Mouse (Mus musculus) CH12.LX (cell line): ENCODE measurements around the gene Ndufa9. TPM values are rescaled to one million over a fixed set of nuclear protein-coding genes. Genes with fewer than 3 reads are reported as not detected.

ENCODE experiments used
- DNase-seq: peaks from one replicate; pipeline ENCODE4 v3.0.0-alpha.2; 2013; ENCODE audit errors: extremely low read depth
- H3K27ac ChIP-seq: 2 replicates; pipeline ENCODE4 v1.5.1; 2012; ENCODE audit warnings: low read depth, mild to moderate bottlenecking, control low read depth, moderate library complexity; ENCODE audit not compliant: insufficient read depth
- H3K27me3 ChIP-seq: replicated peaks from 2 replicates; pipeline ENCODE3; 2012; ENCODE audit warnings: inconsistent platforms
- H3K36me3 ChIP-seq, 2 experiments: replicated peaks in 1 of 2; 2 replicates each; pipeline versions ENCODE3 to v1.6.1; 2012; ENCODE audit warnings: inconsistent platforms in 1 of 2, low read length in 1 of 2, mild to moderate bottlenecking in 1 of 2, mixed read lengths in 1 of 2, moderate library complexity in 1 of 2; ENCODE audit not compliant: control insufficient read depth in 1 of 2, insufficient read depth in 1 of 2
- H3K4me1 ChIP-seq, 2 experiments: 2 replicates each; pipeline ENCODE4 v1.6.1; 2012; ENCODE audit warnings: inconsistent platforms in 1 of 2, moderate library complexity in 1 of 2; ENCODE audit not compliant: insufficient read depth in 2 of 2, control insufficient read depth in 1 of 2
- H3K4me2 ChIP-seq: 2 replicates; pipeline ENCODE4 v1.6.1; 2012; ENCODE audit warnings: low read depth, mild to moderate bottlenecking, control low read depth; ENCODE audit not compliant: poor library complexity, insufficient read depth, severe bottlenecking
- H3K4me3 ChIP-seq, 3 experiments: fragments of 150-350 bp in 1 of 3; sonication (generic) in 1 of 3; replicated peaks in 1 of 3; 2 replicates each; pipeline versions ENCODE3 to v1.5.1; 2011 to 2012; ENCODE audit warnings: low read depth in 2 of 3, low read length in 2 of 3, mild to moderate bottlenecking in 2 of 3, moderate library complexity in 2 of 3, control low read depth in 1 of 3, improper control_type of control experiment in 1 of 3, inconsistent platforms in 1 of 3, mixed read lengths in 1 of 3; ENCODE audit not compliant: poor library complexity in 1 of 3
- H3K79me2 ChIP-seq: replicated peaks from 2 replicates; pipeline ENCODE4 v1.6.1; 2012; ENCODE audit warnings: mild to moderate bottlenecking, moderate library complexity; ENCODE audit not compliant: control insufficient read depth, poor library complexity, insufficient read depth, severe bottlenecking; ENCODE audit errors: extremely low read depth
- H3K9ac ChIP-seq: 2 replicates; pipeline ENCODE4 v1.6.1; 2012; ENCODE audit warnings: low read depth, mild to moderate bottlenecking, control low read depth, moderate library complexity; ENCODE audit not compliant: insufficient read depth
- H3K9me3 ChIP-seq: replicated peaks from 2 replicates; pipeline ENCODE3; 2012; ENCODE audit warnings: low read length, inconsistent platforms, mixed read lengths
- BHLHE40 ChIP-seq: IDR thresholded peaks from 2 replicates; pipeline ENCODE4 v1.6.1; 2011; ENCODE audit warnings: mild to moderate bottlenecking, low read depth, low read length, improper control_type of control experiment
- CHD1 ChIP-seq: IDR thresholded peaks from 2 replicates; pipeline ENCODE4 v1.6.1; 2012; ENCODE audit warnings: low read depth, low read length, improper control_type of control experiment, inconsistent platforms
- CHD2 ChIP-seq: IDR thresholded peaks from 2 replicates; pipeline ENCODE4 v1.6.1; 2011; ENCODE audit warnings: low read length, improper control_type of control experiment
- CTCF ChIP-seq, 2 experiments: IDR thresholded peaks in 1 of 2; conservative IDR thresholded peaks in 1 of 2; 2 replicates each; pipeline ENCODE4 v1.5.1; 2011 to 2012; ENCODE audit warnings: low read depth in 2 of 2, low read length in 2 of 2, improper control_type of control experiment in 1 of 2, inconsistent platforms in 1 of 2, mild to moderate bottlenecking in 1 of 2, moderate library complexity in 1 of 2
- E2F4 ChIP-seq: IDR thresholded peaks from 2 replicates; pipeline ENCODE4 v1.6.1; 2011; ENCODE audit warnings: low read depth, low read length, improper control_type of control experiment; ENCODE audit not compliant: insufficient replicate concordance
- EP300 ChIP-seq: IDR thresholded peaks from 2 replicates; pipeline ENCODE4 v1.6.1; 2011; ENCODE audit warnings: low read length, improper control_type of control experiment
- ETS1 ChIP-seq: conservative IDR thresholded peaks from 2 replicates; pipeline ENCODE4 v1.6.1; 2012; ENCODE audit warnings: low read depth, mild to moderate bottlenecking, inconsistent platforms, low read length, improper control_type of control experiment, moderate library complexity
- GABPA ChIP-seq: IDR thresholded peaks from 2 replicates; pipeline ENCODE4 v1.6.1; 2012; ENCODE audit warnings: low read depth, low read length, improper control_type of control experiment, inconsistent platforms; ENCODE audit not compliant: insufficient replicate concordance
- HCFC1 ChIP-seq: IDR thresholded peaks from 2 replicates; pipeline ENCODE4 v1.6.1; 2012; ENCODE audit warnings: low read depth, mild to moderate bottlenecking, inconsistent platforms, low read length, improper control_type of control experiment
- IRF4 ChIP-seq: IDR thresholded peaks from 2 replicates; pipeline ENCODE4 v1.6.1; 2014; ENCODE audit warnings: low read depth, mild to moderate bottlenecking, inconsistent platforms, low read length, improper control_type of control experiment
- JUN ChIP-seq: IDR thresholded peaks from 2 replicates; pipeline ENCODE4 v1.6.1; 2011; ENCODE audit warnings: low read depth, mild to moderate bottlenecking, low read length, improper control_type of control experiment, moderate library complexity; ENCODE audit not compliant: insufficient read depth
- JUND ChIP-seq: conservative IDR thresholded peaks from 2 replicates; pipeline ENCODE4 v1.6.1; 2011; ENCODE audit warnings: low read depth, low read length, improper control_type of control experiment
- KAT2A ChIP-seq: IDR thresholded peaks from 2 replicates; pipeline ENCODE4 v1.6.1; 2012; ENCODE audit warnings: low read length, improper control_type of control experiment, inconsistent platforms; ENCODE audit not compliant: insufficient replicate concordance
- MAFK ChIP-seq: IDR thresholded peaks from 2 replicates; pipeline ENCODE4 v1.6.1; 2011; ENCODE audit warnings: low read length, improper control_type of control experiment; ENCODE audit not compliant: insufficient replicate concordance
- MAX ChIP-seq: IDR thresholded peaks from 2 replicates; pipeline ENCODE4 v1.6.1; 2011; ENCODE audit warnings: low read length, improper control_type of control experiment
- MAZ ChIP-seq: IDR thresholded peaks from 2 replicates; pipeline ENCODE4 v1.6.1; 2012; ENCODE audit warnings: low read depth, mild to moderate bottlenecking, inconsistent platforms, low read length, improper control_type of control experiment, moderate library complexity
- MEF2A ChIP-seq: IDR thresholded peaks from 2 replicates; pipeline ENCODE4 v1.6.1; 2014; ENCODE audit warnings: low read depth, mild to moderate bottlenecking, inconsistent platforms, low read length, improper control_type of control experiment, borderline replicate concordance
- MXI1 ChIP-seq: IDR thresholded peaks from 2 replicates; pipeline ENCODE4 v1.6.1; 2011; ENCODE audit warnings: mild to moderate bottlenecking, low read depth, low read length, improper control_type of control experiment
- MYC ChIP-seq: IDR thresholded peaks from 2 replicates; pipeline ENCODE4 v1.6.1; 2011; ENCODE audit warnings: low read depth, mild to moderate bottlenecking, improper control_type of control experiment, low read length
- NELFE ChIP-seq: IDR thresholded peaks from 2 replicates; pipeline ENCODE4 v1.6.1; 2011; ENCODE audit warnings: low read depth, low read length, improper control_type of control experiment
- NRF1 ChIP-seq: IDR thresholded peaks from 2 replicates; pipeline ENCODE4 v1.6.1; 2014; ENCODE audit warnings: low read depth, mild to moderate bottlenecking, inconsistent platforms, low read length, improper control_type of control experiment, moderate library complexity
- PAX5 ChIP-seq: IDR thresholded peaks from 2 replicates; pipeline ENCODE4 v1.6.1; 2012; ENCODE audit warnings: low read length, inconsistent platforms, mixed read lengths
- POLR2A ChIP-seq: IDR thresholded peaks from 2 replicates; pipeline ENCODE4 v1.6.1; 2011; ENCODE audit warnings: low read depth, mild to moderate bottlenecking, improper control_type of control experiment, low read length
- POLR2AphosphoS2 ChIP-seq: IDR thresholded peaks from 2 replicates; pipeline ENCODE4 v1.6.1; 2011; ENCODE audit warnings: low read depth, low read length, improper control_type of control experiment
- RAD21 ChIP-seq: IDR thresholded peaks from 2 replicates; pipeline ENCODE4 v1.6.1; 2011; ENCODE audit warnings: low read depth, mild to moderate bottlenecking, low read length, improper control_type of control experiment, moderate library complexity
- RCOR1 ChIP-seq: conservative IDR thresholded peaks from 2 replicates; pipeline ENCODE4 v1.6.1; 2012; ENCODE audit warnings: low read depth, mild to moderate bottlenecking, inconsistent platforms, low read length, improper control_type of control experiment
- SIN3A ChIP-seq: IDR thresholded peaks from 2 replicates; pipeline ENCODE4 v1.6.1; 2012; ENCODE audit warnings: low read length, improper control_type of control experiment, inconsistent platforms
- SMC3 ChIP-seq: IDR thresholded peaks from 2 replicates; pipeline ENCODE4 v1.6.1; 2011; ENCODE audit warnings: low read depth, low read length, improper control_type of control experiment
- TBP ChIP-seq: conservative IDR thresholded peaks from 2 replicates; pipeline ENCODE4 v1.6.1; 2011; ENCODE audit warnings: low read depth, low read length, improper control_type of control experiment
- TCF12 ChIP-seq: IDR thresholded peaks from 2 replicates; pipeline ENCODE4 v1.6.1; 2014; ENCODE audit warnings: low read depth, mild to moderate bottlenecking, inconsistent platforms, low read length, improper control_type of control experiment
- UBTF ChIP-seq: IDR thresholded peaks from 2 replicates; pipeline ENCODE4 v1.6.1; 2012; ENCODE audit warnings: low read depth, mild to moderate bottlenecking, inconsistent platforms, low read length, improper control_type of control experiment, moderate library complexity
- USF1 ChIP-seq: IDR thresholded peaks from 2 replicates; pipeline ENCODE4 v1.6.1; 2014; ENCODE audit warnings: low read depth, mild to moderate bottlenecking, inconsistent platforms, low read length, improper control_type of control experiment
- USF2 ChIP-seq: conservative IDR thresholded peaks from 2 replicates; pipeline ENCODE4 v1.6.1; 2011; ENCODE audit warnings: low read depth, low read length, improper control_type of control experiment
- ZC3H11A ChIP-seq: IDR thresholded peaks from 2 replicates; pipeline ENCODE4 v1.6.1; 2012; ENCODE audit warnings: low read depth, mild to moderate bottlenecking, inconsistent platforms, low read length, improper control_type of control experiment
- ZKSCAN1 ChIP-seq: IDR thresholded peaks from 2 replicates; pipeline ENCODE4 v1.6.1; 2012; ENCODE audit warnings: low read depth, inconsistent platforms, low read length, improper control_type of control experiment, borderline replicate concordance
- ZMIZ1 ChIP-seq: IDR thresholded peaks from 2 replicates; pipeline ENCODE4 v1.6.1; 2012; ENCODE audit warnings: low read depth, mild to moderate bottlenecking, inconsistent platforms, low read length, improper control_type of control experiment
- ZNF384 ChIP-seq: IDR thresholded peaks from 2 replicates; pipeline ENCODE4 v1.6.1; 2012; ENCODE audit warnings: low read depth, low read length, improper control_type of control experiment, inconsistent platforms
- dilution Hi-C: fragments of 300-500 bp; cut with MboI; formaldehyde crosslinking; loops from 2 replicates; pipeline ENCODE4 v1.14.3; 2020; ENCODE audit warnings: low sequenced_read_pairs; ENCODE audit not compliant: extremely low pct_unique_long_range_greater_than_20kb, extremely low pct_ligation_motif_present
- in situ Hi-C: fragments of 300-500 bp; cut with MboI; formaldehyde crosslinking; loops from 3 replicates; pipeline ENCODE4 v1.14.3; 2019; ENCODE audit warnings: low sequenced_read_pairs, low pct_ligation_motif_present, low pct_unique_long_range_greater_than_20kb, mixed read lengths
- polyA plus RNA-seq: library from polyadenylated mRNA; unstranded; fragments of >175 nt; gene quantifications from 2 replicates; pipeline ENCODE4 v1.2.1, GENCODE M21; 2012; ENCODE audit warnings: low read depth; ENCODE audit not compliant: insufficient read length
- total RNA-seq, 2 experiments: library from RNA; depleted of rRNA; stranded (reverse); fragments of 300-350 nt in 1 of 2; fragments of >200 nt in 1 of 2; gene quantifications; 2 replicates each; pipeline ENCODE4 v1.2.3; 2012 to 2014

Gene Ndufa9
- total RNA-seq (2012; rRNA removed) (141 and 159 TPM in 2 replicates), total RNA-seq (2014; rRNA removed) (146 and 159 TPM in 2 replicates), polyA plus RNA-seq (151 and 157 TPM in 2 replicates)

DNA sequence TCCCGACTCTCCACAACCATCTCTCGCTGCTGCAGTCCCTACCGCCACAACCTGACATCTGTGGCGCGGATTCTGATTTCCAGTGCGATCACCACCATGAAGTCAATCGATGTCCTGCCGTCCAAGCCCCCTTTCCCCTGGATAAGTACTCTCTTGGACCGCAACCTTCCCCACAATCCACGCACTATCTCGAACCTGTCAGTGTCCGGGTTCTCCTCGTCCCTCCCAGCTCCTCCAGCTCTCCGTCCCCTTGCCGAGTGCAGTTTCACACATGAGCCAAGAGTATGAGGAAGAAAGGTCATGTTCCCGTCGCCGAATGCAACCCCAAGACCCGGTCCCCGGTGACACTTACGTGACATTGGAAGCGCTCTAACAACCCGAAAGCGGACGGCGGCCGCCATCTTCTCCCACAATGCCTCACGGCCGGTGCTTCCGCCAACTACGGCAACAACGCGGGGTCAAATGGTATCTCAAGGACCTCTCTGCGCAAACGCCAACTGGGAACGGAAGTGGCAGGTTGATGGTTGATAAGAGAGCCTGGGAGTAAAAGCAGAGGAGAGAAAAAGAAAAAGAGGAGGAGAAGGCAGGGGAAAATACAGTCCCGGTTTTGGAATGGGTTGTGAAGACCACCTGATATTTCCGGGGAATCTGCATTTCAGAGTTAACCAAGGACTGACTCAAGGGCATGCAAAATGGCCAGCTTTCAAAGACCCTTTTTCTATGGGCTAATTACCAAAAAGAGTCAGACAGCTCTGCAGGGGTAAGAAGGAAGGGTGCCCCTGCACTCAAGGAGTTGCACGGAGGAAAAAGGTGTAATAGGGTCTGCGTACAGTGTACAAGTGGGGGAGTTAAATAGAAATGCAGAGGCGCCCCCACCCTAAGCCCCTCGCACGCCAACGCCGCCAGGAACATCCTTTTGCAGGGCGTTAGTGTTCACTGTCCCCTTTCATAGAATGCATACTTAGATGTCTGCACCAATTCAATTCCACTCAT lies at the start of gene Ndufa9:
Ndufa9 (minus strand) TSS at position 425 of the 993 bp plus-strand sequence.
- Histone ChIP-seq H3K27ac (peak within 1 kb of the TSS; percentile 8; the same call in 1 of the 2 replicates), H3K79me2 (peaks cover 21% of the 10 kb centered on the region), H3K9me3 (no peaks in the 10 kb centered on the region), H3K4me1 (peaks cover 7 to 38% of the 10 kb centered on the region in 2 experiments), H3K4me2 (peak within 1 kb of the TSS; percentile 65), H3K9ac (peak within 1 kb of the TSS; percentile 79), H3K4me3 (peak within 1 kb of the TSS; percentile 81 to 98 (median 82)), H3K27me3 (no peaks in the 10 kb centered on the region), H3K36me3 (peaks cover 6 to 15% of the 10 kb centered on the region in 2 experiments)
- in situ Hi-C loops (no loop called here), dilution Hi-C loops (no loop called here)
- peak; percentile 91 for DNase-seq
- no peak for TF ChIP-seq CTCF (conservative IDR thresholded peaks at IDR 0.05 in 1 of 2, IDR thresholded peaks at IDR 0.05 in 1 of 2; ENCODE audit: low read depth in 2 of 2, low read length in 2 of 2)
- TF ChIP-seq E2F4: no peak
- TF ChIP-seq MAZ: no peak
- TF ChIP-seq MAX: peak; percentile 28; the same call in 1 of the 2 replicates
- peak; percentile 49; the same call in 1 of the 2 replicates for TF ChIP-seq MEF2A
- no peak for TF ChIP-seq UBTF
- peak; percentile 94 for TF ChIP-seq TCF12
- TF ChIP-seq HCFC1: peak; percentile 98
- TF ChIP-seq CHD1: no peak
- TF ChIP-seq NELFE: peak; percentile 82
- TF ChIP-seq POLR2A: peak; percentile 83
- TF ChIP-seq EP300: no peak
- TF ChIP-seq IRF4: peak; percentile 83
- TF ChIP-seq ETS1: 0 out of 2 replicates have a peak, but pooled peaks have one; percentile 28
- no peak for TF ChIP-seq ZMIZ1
- no peak for TF ChIP-seq PAX5
- TF ChIP-seq RAD21: no peak
- no peak for TF ChIP-seq JUN
- peak; percentile 86 for TF ChIP-seq SIN3A
- TF ChIP-seq BHLHE40: no peak
- TF ChIP-seq MAFK: no peak
- no peak for TF ChIP-seq JUND
- no peak for TF ChIP-seq ZC3H11A
- no peak for TF ChIP-seq USF2
- TF ChIP-seq CHD2: no peak
- TF ChIP-seq TBP: peak; percentile 73
- TF ChIP-seq ZKSCAN1: no peak
- TF ChIP-seq GABPA: peak; percentile 66; the same call in 1 of the 2 replicates
- no peak for TF ChIP-seq SMC3
- peak; percentile 72; the same call in 1 of the 2 replicates for TF ChIP-seq POLR2AphosphoS2
- TF ChIP-seq NRF1: peak; percentile 88
- no peak for TF ChIP-seq MYC
- no peak for TF ChIP-seq USF1
- no peak for TF ChIP-seq RCOR1
- peak; percentile 69; the same call in 1 of the 2 replicates for TF ChIP-seq MXI1
- TF ChIP-seq KAT2A: peak; percentile 95; the same call in 1 of the 2 replicates
- no peak for TF ChIP-seq ZNF384
